Mouse (Mus musculus): ENCODE data around the gene Naglu.

The Naglu gene

DNA sequence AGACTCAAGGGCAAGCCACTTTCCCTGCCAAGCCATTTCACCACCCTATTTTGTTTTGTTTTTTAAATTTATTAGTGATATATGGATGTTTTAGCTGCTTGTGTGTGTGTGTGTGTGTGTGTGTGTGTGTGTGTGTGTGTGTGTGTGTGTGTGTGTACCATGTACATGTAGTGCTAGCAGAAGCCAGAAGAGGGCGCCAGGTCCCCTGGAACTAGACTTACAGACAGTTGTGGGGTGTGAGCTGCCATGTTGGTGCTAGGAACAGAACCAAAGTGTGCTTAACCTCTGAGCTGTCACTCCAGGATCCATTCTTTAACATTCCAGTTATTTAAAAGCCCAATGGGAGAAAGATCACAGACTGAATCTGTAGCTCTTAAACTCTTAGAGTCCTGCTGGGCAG is 57.3 kb downstream of the Naglu start:
- no peak for DNase-seq
